Mouse (Mus musculus) megakaryocyte progenitor cell, adult 5-6 weeks (primary cell): ENCODE data around the gene Ccdc33. TPM values are rescaled to one million over a fixed set of nuclear protein-coding genes. Genes with fewer than 3 reads are reported as not detected.

Source experiments
- ATAC-seq: replicated peaks from 2 replicates; pipeline ENCODE4 v1.8.0; 2016; ENCODE audit warnings: mild to moderate bottlenecking, moderate TSS enrichment, inconsistent platforms; ENCODE audit not compliant: poor library complexity
- total RNA-seq, 2 experiments: library from RNA; stranded (forward) in 1 of 2; stranded (reverse) in 1 of 2; fragments of 157-497, 149-512 nt in 1 of 2; fragments of 200-1000 nt in 1 of 2; gene quantifications; 2 replicates each; pipeline versions ENCODE4 v1.2.3 to v1.2.4; 2015 to 2017

Gene Ccdc33
- total RNA-seq, 2 experiments from 2014 or later, result not detected

- no peak for ATAC-seq
Observed at GRCm38 (mm10) chr9:58131735-58132134, 13.1 kb upstream of the Ccdc33 start.

GRCm38 (mm10) chr9:58130909-58131308, 12.3 kb upstream of the Ccdc33 start:
- no peak for ATAC-seq

- no peak for ATAC-seq
Observed at GRCm38 (mm10) chr9:58129508-58129907, 10.9 kb upstream of the Ccdc33 start.

DNA sequence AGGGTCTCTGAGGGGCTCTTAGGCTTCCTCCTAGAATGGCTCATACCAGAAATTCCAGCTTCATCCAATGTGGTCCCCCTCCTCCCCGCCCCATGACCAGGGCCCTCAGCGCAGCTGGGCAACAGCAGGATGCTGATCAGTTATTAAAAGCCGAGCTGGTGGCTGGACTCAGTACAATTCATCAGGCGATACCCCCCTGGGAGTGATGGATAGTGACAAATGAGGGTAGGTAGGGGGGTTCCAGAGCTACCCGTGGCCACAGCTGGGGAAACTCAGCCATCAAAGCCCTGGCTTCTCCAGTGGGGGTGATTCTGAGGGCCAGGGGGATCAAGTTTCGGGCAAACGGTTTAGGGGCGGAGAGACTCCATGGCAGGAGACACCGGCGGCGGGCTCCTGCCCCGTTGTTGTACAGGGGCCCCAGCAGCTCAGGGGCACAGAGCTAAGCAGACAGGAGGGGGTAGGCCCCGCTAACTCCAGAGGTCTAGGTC, 10.3 kb upstream of the Ccdc33 start:
- no peak for ATAC-seq

- ATAC-seq, result no peak
Observed at GRCm38 (mm10) chr9:58125811-58126210, 7.2 kb upstream of the Ccdc33 start.

GRCm38 (mm10) chr9:58125085-58125484, 6.5 kb upstream of the Ccdc33 start:
- ATAC-seq, result no peak

GRCm38 (mm10) chr9:58116024-58116651, 2.5 kb downstream of the Ccdc33 start:
- ATAC-seq, result no peak

GRCm38 (mm10) chr9:58115297-58115925, 3.2 kb downstream of the Ccdc33 start:
- no peak for ATAC-seq

DNA sequence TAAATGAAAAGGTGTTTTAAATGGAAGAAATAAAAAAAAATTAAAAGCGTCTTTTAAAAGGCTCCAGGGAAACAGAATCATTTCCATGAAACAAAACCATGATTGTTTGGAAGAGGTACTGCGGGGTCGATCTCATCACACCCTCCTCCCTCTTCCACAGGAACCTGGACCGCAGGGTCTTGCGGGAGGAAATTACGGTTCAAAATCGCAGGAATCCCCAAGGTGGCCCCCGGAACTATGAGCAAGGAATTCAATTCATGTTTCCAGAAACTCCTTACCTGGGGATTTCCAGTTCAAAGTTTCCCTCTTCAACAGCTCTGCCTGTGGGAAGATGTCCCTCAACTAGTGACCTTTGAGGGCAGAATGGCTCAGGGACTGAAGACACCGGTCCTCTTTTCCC, 4.6 kb downstream of the Ccdc33 start:
- ATAC-seq, result no peak

DNA sequence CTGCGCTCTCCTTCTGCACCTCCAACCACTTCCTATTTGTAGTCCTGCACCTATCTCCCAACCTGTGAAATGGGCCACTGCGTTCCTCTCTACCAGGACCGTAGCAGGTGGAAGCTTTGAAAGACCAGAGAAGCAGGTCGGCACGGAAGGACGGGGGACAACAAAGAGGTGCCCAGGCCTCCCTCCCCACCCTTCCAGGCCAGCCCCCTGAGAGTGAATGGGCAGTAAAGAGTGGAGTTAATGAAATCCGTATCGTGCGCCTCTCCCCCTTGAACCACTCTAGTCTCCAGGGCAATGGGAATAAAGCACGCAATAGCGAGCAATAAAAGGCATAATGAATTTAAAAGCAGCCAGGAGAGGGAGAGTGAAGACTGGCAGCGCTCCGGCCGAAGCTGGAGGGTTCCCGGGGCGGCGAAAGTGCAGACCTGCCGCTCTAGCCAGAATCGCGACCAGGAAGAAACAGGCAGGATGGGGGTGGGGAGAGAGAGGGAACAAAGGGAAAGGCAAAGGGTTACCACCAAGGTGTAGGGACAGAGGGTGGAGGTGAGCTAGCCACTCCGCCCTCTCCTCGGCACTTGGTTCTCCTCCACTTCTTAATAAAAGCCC, 5.2 kb downstream of the Ccdc33 start:
- no peak for ATAC-seq

- ATAC-seq, result no peak
Observed at GRCm38 (mm10) chr9:58112866-58113278, 5.8 kb downstream of the Ccdc33 start.

GRCm38 (mm10) chr9:58112321-58112751, 6.3 kb downstream of the Ccdc33 start:
- ATAC-seq, result no peak

GRCm38 (mm10) chr9:58111431-58111830, 7.2 kb downstream of the Ccdc33 start:
- no peak for ATAC-seq

DNA sequence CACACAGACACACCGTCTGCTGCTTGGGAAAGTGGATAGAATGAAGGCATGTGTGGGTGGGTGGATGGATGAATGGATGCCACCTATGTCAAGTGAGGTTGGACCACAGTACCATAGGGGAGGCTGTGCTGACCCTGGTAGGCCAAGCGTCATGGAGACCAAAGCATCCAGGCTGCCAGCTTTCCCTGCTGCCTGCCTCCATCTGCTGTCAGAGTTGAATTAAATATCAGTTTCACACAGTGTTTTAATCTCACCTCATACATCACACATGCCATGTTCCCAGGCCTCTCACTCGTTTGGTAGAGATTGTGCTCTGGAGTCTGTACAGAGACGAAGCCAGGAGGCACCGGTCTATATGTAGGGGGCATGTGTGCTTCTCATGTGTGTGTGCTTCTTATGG, 7.8 kb downstream of the Ccdc33 start:
- ATAC-seq, result no peak

DNA sequence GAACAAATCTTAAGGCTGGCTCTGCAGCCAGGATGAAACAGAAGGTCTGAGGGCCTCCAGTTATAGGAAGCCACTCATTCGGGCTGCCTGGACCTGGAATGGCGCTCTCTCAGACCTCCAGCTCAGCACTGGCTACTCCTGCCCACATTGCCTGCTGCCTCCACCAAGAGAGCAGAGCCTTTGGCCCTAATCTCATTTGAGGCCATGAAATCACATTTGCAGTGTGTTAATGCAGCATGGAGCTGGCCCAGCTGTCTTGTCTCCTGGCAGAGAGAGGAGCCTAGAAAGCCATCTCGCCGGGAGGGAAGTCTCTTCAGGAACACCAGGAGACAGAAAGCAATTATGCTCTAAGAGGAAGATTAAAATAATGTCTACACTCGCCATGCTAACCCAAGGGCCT, 11.1 kb downstream of the Ccdc33 start:
- ATAC-seq, result no peak

GRCm38 (mm10) chr9:58105595-58106169, 12.9 kb downstream of the Ccdc33 start:
- no peak for ATAC-seq

DNA sequence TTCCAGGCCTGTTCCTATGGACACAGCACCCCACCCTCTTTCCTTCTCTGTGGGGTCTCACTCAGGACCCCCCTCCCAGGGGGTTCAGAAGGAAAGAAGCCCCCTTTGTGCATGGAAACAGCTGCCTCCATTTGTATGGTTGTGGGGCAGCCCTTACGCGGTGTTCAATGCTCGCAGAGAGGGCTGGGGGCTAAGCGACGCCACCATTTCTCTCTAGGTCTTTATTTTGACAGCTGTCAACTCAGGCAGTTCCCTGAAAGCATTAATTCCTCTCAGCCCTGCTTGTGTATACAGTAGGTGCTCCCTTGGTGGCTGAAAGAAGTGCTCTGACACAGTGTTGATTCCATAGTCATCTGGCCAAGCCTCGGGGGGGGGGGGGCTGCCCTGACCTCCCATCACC, 15.0 kb downstream of the Ccdc33 start:
- ATAC-seq, result no peak

DNA sequence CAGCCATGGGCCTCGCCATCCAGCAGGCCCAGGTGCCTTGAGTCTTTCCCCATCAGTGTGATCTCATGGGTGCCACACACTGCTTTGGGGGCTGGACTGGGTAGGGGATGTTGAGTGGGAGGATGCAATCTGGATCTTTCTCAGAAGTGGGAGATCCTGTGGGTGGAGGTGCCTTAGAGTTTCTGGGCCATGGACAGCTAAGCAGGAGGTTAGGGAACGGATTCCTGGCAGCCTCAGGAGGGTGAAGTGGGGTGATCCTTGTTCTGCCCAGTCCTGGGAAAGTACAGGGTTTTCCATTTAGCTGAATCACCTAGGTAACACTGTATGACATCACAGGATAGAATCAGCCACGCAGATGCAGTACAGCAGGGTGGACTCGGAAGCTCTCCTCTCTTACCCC, 16.6 kb downstream of the Ccdc33 start:
- no peak for ATAC-seq

GRCm38 (mm10) chr9:58099836-58100565, 18.6 kb downstream of the Ccdc33 start:
- ATAC-seq, result no peak

GRCm38 (mm10) chr9:58096629-58097301, 21.9 kb downstream of the Ccdc33 start:
- no peak for ATAC-seq

- no peak for ATAC-seq
Observed at GRCm38 (mm10) chr9:58095977-58096376, 22.6 kb downstream of the Ccdc33 start.
